Mouse (Mus musculus) spleen, adult 2 months (tissue): ENCODE measurements around the gene Taar5. TPM values are rescaled to one million over a fixed set of nuclear protein-coding genes. Genes with fewer than 3 reads are reported as not detected.

Source experiments
- DNase-seq, 2 experiments: peaks; one replicate each; pipeline versions ENCODE4 v3.0.0 to v3.0.0-alpha.2; 2012 to 2021; ENCODE audit warnings: low spot score in 2 of 2, low read depth in 1 of 2
- H3K27ac ChIP-seq: fragments of 200-500 bp; 2 replicates; pipeline ENCODE4 v1.5.1; 2012; ENCODE audit warnings: low read length, inconsistent platforms; ENCODE audit not compliant: insufficient read depth
- H3K27me3 ChIP-seq: fragments of 200-500 bp; 2 replicates; pipeline ENCODE4 v1.6.1; 2012; ENCODE audit warnings: mild to moderate bottlenecking, moderate library complexity, low read length, inconsistent platforms; ENCODE audit not compliant: control insufficient read depth, insufficient read depth
- H3K36me3 ChIP-seq: fragments of 200-500 bp; 2 replicates; pipeline ENCODE4 v1.6.1; 2012; ENCODE audit warnings: mild to moderate bottlenecking, low read length, inconsistent platforms; ENCODE audit not compliant: control insufficient read depth, insufficient read depth
- H3K4me1 ChIP-seq: fragments of 200-500 bp; 2 replicates; pipeline ENCODE4 v1.6.1; 2011; ENCODE audit warnings: inconsistent platforms; ENCODE audit not compliant: control insufficient read depth, insufficient read depth, insufficient read length
- H3K4me3 ChIP-seq: fragments of 200-500 bp; 2 replicates; pipeline ENCODE4 v1.5.1; 2011; ENCODE audit warnings: mild to moderate bottlenecking, inconsistent platforms; ENCODE audit not compliant: insufficient read depth, insufficient read length; ENCODE audit errors: extremely low read depth
- CTCF ChIP-seq: fragments of 200-500 bp; IDR thresholded peaks from 2 replicates; pipeline ENCODE4 v1.5.1; 2011; ENCODE audit warnings: mild to moderate bottlenecking, inconsistent platforms; ENCODE audit not compliant: insufficient read depth, insufficient read length, insufficient replicate concordance; ENCODE audit errors: extremely low read depth
- POLR2A ChIP-seq: fragments of 200-500 bp; IDR thresholded peaks from 2 replicates; pipeline ENCODE4 v1.6.1; 2011; ENCODE audit warnings: low read depth, low read length, inconsistent platforms
- WGBS: fragments of 180-500 bp; shearing (Covaris S2); methylation state at CpG from one replicate; pipeline ENCODE4 v1.1.7; 2018; 5-methylcytosine and 5-hydroxymethylcytosine counted together
- polyA plus RNA-seq: library from polyadenylated mRNA; depleted of rRNA; stranded (reverse); fragments of >200 nt; gene quantifications from 2 replicates; pipeline ENCODE4 v1.2.3, GENCODE M21; 2012

The Taar5 gene
- polyA plus RNA-seq, 1 experiment = not detected

DNA sequence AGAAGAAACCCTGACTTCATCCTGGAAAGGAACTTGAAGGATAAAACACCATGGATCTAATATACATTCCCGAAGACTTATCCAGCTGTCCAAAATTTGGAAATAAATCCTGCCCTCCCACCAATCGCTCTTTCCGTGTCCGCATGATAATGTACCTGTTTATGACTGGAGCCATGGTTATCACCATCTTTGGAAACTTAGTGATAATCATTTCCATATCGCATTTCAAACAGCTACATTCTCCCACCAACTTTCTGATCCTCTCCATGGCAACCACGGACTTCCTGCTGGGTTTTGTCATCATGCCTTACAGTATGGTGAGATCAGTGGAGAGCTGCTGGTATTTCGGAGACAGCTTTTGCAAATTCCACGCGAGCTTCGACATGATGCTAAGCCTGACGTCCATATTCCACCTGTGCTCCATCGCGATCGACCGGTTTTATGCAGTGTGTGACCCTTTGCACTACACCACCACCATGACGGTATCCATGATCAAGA is 20.9 kb upstream of the Taar5 start, which contains the start of gene Taar3:
Taar3 (plus strand) TSS at position 51 of the 498 bp plus-strand sequence.
- TF ChIP-seq POLR2A (no peak), CTCF (no peak)
- no peak within 1 kb of the TSS for H3K4me3 ChIP-seq
- no peaks in the 10 kb centered on the region for H3K27me3 ChIP-seq
- 90% methylated on average over 16 of the region's 16 CpGs for WGBS
- DNase-seq = no peak
- no peak within 1 kb of the TSS for H3K27ac ChIP-seq
- no peaks in the 10 kb centered on the region for H3K4me1 ChIP-seq
- no peaks in the 10 kb centered on the region for H3K36me3 ChIP-seq

DNA sequence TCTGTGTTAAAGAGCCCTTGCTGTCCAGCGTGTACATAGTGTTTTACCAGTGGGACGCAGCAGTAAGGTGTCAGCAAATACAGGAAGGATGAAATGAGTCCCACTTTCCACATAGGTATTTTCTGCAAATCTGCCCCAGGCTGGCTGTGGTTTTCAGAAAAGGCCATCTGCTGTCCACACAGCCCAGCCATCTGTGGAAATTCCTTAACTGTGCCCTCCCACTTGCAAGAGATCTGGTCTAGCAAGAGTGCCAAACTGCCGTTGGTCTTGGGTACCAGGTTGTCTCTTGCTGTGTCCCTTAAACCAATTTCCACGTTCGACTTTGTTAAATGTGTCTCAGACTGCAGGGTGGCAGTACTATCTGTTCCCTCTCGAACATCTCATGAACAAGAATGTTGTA is 18.8 kb upstream of the Taar5 start:
- TF ChIP-seq POLR2A (no peak), CTCF (no peak)

DNA sequence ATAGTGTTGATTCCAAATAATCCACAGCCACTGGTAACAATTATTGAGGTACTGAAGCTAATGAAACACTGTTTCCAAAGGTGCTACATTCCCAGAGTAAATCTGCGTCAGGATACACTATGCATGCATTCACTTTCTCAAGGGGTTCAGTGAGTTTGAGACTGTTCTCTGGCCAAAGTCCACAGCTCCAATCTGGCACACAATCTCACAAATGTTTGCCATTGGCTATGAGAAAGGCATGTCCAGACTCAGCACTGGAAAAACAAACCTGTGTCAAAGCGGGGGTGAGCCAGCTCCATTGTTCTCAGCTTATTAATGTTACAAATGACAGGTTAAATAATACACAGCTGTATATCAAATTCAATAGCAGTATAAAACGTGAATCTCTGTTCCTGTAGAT is 11.4 kb upstream of the Taar5 start:
- Histone ChIP-seq H3K36me3 (no peaks in the 10 kb centered on the region), H3K4me1 (no peaks in the 10 kb centered on the region), H3K4me3 (no peak overlapping the region), H3K27ac (no peak overlapping the region), H3K27me3 (no peaks in the 10 kb centered on the region)
- 82% methylated on average over 3 of the region's 3 CpGs for WGBS
- DNase-seq = no peak
- TF ChIP-seq POLR2A (no peak), CTCF (no peak)

More for the DNA sequence above, 18.8 kb upstream of the Taar5 start:
- no peaks in the 10 kb centered on the region for H3K27me3 ChIP-seq
- no peaks in the 10 kb centered on the region for H3K4me1 ChIP-seq
- no peak overlapping the region for H3K4me3 ChIP-seq
- no peaks in the 10 kb centered on the region for H3K36me3 ChIP-seq
- DNase-seq = no peak
- WGBS = 85% methylated on average over 6 of the region's 6 CpGs
- H3K27ac ChIP-seq = no peak overlapping the region

DNA sequence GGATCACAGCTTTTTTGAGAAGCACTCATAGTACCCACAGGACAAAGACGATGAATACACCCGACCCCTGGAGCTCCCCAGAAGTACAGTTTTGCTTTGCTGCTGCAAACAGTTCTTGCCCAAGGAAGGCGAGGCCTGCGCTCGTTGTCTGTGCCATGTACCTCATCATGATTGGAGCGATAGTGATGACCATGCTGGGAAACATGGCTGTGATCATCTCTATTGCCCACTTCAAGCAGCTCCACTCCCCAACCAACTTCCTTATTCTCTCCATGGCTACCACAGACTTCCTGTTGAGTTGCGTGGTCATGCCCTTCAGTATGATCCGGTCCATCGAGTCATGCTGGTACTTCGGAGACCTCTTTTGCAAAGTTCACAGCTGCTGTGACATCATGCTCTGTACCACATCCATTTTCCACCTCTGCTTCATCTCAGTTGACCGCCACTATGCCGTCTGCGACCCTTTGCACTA is 10.0 kb upstream of the Taar5 start, which contains the start of gene Taar4:
Taar4 (plus strand) TSS at position 51 of the 472 bp plus-strand sequence.
- no peaks in the 10 kb centered on the region for H3K27me3 ChIP-seq
- no peak within 1 kb of the TSS for H3K27ac ChIP-seq
- TF ChIP-seq CTCF (no peak), POLR2A (no peak)
- no peak for DNase-seq
- H3K36me3 ChIP-seq = no peaks in the 10 kb centered on the region
- WGBS = 73% methylated on average over 13 of the region's 13 CpGs
- H3K4me3 ChIP-seq = no peak within 1 kb of the TSS
- no peaks in the 10 kb centered on the region for H3K4me1 ChIP-seq

DNA sequence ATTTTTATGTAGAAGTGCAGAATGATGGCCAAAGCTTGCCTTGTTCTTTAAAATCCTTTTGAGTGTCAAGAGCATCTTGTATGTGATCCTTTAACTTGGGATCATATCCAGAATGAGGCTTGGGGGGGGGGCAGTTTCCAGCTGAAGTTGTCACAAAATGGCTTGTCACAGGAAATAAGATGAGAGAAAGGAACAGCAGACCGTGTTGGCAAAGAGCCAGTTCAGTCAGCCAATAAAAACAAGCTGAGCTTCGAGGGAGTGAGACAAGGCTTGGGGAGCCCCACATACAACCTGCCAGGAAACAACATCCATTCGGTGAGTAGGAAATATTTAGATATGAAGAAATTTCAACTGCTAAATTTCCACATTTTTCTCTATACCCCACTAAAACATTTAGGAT is 7.1 kb upstream of the Taar5 start:
- no peak overlapping the region for H3K27ac ChIP-seq
- no peak overlapping the region for H3K4me3 ChIP-seq
- no peaks in the 10 kb centered on the region for H3K4me1 ChIP-seq
- H3K36me3 ChIP-seq = no peaks in the 10 kb centered on the region
- no peaks in the 10 kb centered on the region for H3K27me3 ChIP-seq
- TF ChIP-seq POLR2A (no peak), CTCF (no peak)
- 76% methylated on average over 3 of the region's 3 CpGs for WGBS
- no peak for DNase-seq

DNA sequence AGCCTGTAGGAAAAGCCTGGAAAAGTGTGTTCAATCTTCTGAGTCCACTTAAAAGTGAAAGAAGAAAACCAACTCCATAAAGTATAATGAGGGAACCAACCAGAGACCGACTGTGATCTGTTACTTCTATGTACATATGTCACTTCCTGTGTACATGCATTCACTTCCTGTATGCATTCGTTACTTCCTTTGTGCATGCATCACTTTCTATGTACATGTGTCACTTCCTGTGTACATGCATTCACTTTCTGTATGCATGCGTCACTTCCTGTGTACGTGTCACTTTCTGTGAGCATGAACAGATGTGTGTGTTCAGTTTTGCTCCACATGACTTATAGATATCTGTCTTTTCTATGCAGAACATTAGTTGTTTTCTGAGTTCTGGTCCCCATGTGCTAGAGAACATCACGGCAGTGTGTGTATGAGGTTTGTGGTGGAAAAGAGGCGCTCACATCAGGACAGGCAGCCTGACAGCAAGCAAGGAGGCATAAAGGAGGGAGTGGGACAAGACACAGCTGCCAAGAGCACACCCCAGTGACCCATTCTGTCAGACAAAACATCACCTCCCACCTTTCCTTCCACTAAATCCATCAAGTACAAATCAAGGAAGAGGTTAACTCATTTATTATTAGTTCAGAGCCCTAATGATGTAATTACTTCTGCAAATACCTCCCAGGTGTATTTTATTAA is 5.4 kb upstream of the Taar5 start:
- H3K4me1 ChIP-seq = no peaks in the 10 kb centered on the region
- H3K4me3 ChIP-seq = no peak overlapping the region
- WGBS = 85% methylated on average over 6 of the region's 6 CpGs
- H3K27ac ChIP-seq = no peak overlapping the region
- no peaks in the 10 kb centered on the region for H3K36me3 ChIP-seq
- DNase-seq = no peak
- TF ChIP-seq POLR2A (no peak), CTCF (no peak)
- no peaks in the 10 kb centered on the region for H3K27me3 ChIP-seq

DNA sequence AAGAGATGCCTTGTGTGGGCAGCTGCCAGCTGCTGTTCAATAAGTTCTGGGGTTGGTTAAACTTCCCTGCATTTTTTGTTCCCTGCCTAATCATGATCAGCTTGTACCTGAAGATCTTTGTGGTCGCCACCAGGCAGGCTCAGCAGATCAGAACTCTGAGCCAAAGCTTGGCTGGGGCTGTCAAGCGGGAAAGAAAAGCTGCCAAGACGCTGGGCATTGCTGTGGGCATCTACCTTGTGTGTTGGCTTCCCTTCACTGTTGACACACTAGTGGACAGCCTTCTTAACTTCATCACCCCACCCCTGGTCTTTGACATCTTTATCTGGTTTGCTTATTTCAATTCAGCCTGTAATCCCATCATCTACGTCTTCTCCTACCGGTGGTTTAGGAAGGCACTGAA is 750 bp downstream of the Taar5 start:
- WGBS = 93% methylated on average over 5 of the region's 5 CpGs
- TF ChIP-seq POLR2A = no peak
- no peak for DNase-seq

More for the DNA sequence above, 750 bp downstream of the Taar5 start:
- Histone ChIP-seq H3K36me3 (no peaks in the 10 kb centered on the region), H3K27ac (no peak overlapping the region), H3K27me3 (no peaks in the 10 kb centered on the region), H3K4me3 (no peak overlapping the region), H3K4me1 (no peaks in the 10 kb centered on the region)
